Mouse (Mus musculus): ENCODE measurements around the gene Prr3.

DNA sequence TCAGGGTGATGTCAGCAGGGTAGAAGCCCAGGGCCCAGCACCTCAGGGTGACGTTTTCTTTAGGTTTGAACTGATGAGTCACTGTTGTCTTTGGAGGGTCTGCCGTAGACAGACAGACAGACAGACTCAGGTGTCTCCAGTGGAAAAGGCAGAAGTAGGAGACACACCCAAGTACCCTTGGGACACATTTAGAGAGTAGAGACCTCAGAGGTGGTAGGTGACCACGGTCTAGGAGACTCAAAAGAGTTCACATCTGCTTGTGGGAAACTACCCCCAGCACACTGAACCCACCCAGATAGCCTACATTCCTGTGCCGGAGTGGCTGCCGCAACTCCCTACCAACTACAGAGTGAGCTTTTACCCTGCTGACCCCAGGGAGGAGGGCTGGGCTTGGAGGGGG lies 34.9 kb upstream of the Prr3 start:
- TF ChIP-seq CTCF (IDR thresholded peaks at IDR 0.05; ENCODE audit: low read depth) (no peak), EP300 (IDR thresholded peaks at IDR 0.05; ENCODE audit: low read depth) (no peak)
